Mouse (Mus musculus) heart, adult 9 months (tissue): ENCODE measurements around the gene Gpc6.
A peak's percentile ranks its signal among the peaks of the same experiment; 100 is the strongest.

Experiments
- DNase-seq, 2 experiments: peaks; one replicate each; pipeline ENCODE4 v3.0.0; 2022; ENCODE audit warnings: low spot score in 2 of 2

The Gpc6 gene

GRCm38 (mm10) chr14:117599758-117600157, 674.6 kb downstream of the Gpc6 start:
- no peak for DNase-seq

- DNase-seq: no peak
These were observed 678.7 kb downstream of the Gpc6 start for GRCm38 (mm10) chr14:117603837-117604236.

GRCm38 (mm10) chr14:117605750-117606149, 680.6 kb downstream of the Gpc6 start:
- DNase-seq: no peak

DNA sequence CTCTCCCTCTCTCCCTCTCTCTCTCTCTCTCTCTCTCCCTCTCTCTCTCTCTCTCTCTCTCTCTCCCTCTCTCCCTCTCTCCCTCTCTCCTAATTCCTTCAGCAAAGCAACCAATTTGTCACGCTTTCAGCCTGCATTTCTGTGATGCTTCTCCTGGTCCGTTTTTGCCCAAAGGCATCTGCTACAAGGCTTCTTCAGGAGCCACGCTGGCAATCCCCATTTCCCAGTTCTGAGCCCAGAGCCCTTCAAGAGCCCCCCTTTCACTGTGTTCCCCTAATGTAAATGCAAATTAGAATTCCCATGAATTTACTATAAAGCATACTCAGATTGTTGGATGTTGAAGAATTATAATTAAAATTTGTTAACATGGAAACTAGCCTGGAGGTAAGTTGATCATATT, 686.0 kb downstream of the Gpc6 start:
- no peak for DNase-seq

GRCm38 (mm10) chr14:117625100-117625710, 700.1 kb downstream of the Gpc6 start:
- DNase-seq: peak in 1 of 2 experiments; percentile 2

- no peak for DNase-seq
These were observed 709.3 kb downstream of the Gpc6 start for GRCm38 (mm10) chr14:117634238-117634940.

- DNase-seq: no peak
These were observed 716.7 kb downstream of the Gpc6 start for GRCm38 (mm10) chr14:117641853-117642252.

GRCm38 (mm10) chr14:117643069-117643468, 718.0 kb downstream of the Gpc6 start:
- DNase-seq: no peak

DNA sequence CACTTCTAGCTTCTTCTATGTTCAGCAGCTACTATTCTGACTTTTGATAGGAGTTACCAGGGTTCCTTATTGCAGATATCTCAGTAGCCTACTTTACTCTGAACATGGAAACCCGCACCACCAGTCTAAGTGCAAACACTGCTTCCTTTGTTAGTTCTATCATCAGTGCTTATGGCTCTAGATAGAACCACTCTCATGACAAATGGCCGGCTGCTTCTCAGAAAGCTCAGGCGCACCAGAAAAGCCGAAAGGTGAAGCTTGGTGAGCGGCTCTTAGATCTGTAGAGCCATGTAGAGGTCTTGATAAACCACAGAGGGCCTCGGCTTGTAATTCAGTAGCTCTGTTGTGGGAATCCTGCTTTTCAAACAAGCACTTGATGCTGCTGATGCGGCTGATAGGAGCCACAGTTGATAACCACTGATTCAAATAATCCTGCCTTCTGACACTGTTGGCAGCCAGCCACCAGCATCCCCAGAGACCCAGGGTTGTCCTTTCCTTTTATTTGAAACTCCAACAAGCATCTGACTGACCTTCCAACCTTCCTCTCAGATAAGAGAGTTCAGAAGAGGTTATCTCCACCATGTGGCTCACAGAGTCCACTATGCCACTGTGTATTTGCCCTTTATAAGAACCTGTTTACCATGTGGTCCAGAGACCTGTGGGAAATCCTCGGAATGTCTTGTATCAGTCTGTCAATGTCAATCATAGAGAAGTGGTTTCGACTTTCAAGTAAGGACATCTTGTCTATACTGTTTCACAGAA, 723.3 kb downstream of the Gpc6 start:
- peak; percentile 36 to 41 for DNase-seq

DNA sequence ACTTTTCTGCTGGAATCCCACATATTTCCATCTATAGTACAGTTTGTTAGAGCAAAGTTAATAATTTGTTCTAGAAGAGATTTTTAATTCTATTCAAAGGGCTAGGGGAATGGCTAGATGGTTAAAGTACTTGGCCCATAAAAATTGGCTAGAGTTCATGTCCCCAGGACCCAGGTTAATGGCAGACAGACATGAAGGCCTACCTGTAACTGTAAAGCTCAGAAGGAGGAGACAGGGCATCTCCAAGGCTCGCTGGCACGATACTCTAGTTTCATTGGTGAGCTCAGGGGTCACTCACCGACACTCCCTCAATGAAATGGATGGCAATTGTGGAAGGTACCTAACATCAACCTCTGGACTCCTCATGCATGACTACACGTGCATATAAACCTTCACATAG, 725.0 kb downstream of the Gpc6 start:
- DNase-seq: no peak

- no peak for DNase-seq
These were observed 726.2 kb downstream of the Gpc6 start for GRCm38 (mm10) chr14:117651271-117651670.

DNA sequence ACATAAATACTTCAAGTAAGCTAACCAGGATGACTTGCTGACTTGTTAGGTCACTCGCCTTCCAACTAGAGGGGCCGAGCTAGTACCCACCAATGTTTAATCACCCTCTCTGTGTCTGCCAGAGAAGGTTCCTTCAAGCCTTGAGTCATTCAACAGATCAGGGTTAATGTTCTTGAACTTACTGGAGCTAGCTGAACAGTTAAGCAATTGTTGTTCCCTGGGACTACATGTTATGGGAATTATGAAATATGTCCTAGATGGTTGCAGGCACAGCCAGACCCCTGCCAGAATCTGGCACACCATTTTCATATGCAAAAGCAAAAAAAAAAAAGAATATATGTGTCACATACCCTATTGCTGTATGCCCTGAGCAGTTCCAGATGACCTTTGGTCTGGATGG, 726.8 kb downstream of the Gpc6 start:
- DNase-seq: no peak

DNA sequence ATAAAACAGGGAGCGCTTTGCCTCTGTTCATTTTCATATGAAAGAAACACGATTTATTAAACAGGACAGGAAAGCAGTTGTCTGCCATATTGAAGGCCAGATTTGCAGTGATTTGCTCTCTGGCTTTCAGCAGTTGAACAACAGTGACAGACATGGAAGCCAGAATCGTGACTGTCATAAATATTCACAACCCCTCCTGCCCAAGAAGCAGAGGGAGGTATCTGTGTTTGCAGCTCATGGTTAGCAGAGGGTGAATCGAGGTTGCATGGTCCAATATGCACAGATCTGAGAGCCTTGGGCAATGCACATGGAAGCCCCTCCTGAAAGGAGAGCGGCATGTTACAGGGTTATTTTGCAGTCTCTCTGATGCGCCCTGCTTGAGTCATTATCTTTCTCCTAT, 730.3 kb downstream of the Gpc6 start:
- DNase-seq: no peak

- no peak for DNase-seq
These were observed 734.2 kb downstream of the Gpc6 start for GRCm38 (mm10) chr14:117659198-117659761.

DNA sequence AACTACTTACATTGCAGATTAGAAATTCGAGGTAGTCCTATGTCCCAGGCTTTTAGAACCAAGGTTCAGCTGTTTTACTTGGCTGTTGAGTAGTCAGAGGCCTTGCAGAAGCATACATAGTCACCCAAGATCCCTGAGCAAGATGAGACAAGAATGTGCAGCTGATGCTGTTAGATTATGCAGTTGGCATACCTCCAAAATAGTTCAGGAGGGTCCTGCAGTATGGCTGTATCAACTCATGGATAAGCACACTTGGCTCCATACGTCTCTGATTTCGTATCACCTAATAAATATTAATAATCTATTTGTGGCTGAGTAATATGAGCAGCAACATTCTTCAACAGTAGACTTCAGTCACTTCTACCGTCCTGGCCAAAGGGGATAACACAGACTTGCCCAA, 737.1 kb downstream of the Gpc6 start:
- no peak for DNase-seq

GRCm38 (mm10) chr14:117664796-117665195, 739.7 kb downstream of the Gpc6 start:
- no peak for DNase-seq

DNA sequence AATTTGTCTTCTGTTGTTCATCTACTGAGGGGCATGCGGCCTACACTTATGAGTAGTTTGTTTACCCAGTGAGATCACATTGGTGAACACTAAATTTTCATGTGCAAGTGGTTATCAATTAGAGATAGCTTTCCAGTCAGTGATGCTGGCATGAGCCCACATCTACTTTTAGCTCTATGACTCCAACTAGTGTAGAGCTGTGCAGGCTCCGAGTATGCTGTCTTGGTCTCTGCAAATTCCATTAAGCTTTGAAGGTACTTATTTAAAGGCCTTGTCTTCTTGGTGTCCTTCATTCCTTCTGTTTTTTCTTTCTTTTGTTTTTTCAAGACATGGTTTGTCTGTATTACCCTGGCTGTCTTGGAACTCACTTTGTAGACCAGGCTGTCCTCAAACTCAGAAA, 741.0 kb downstream of the Gpc6 start:
- peak; percentile 3 to 22 for DNase-seq

- no peak for DNase-seq
These were observed 748.4 kb downstream of the Gpc6 start for GRCm38 (mm10) chr14:117673541-117673940.

DNA sequence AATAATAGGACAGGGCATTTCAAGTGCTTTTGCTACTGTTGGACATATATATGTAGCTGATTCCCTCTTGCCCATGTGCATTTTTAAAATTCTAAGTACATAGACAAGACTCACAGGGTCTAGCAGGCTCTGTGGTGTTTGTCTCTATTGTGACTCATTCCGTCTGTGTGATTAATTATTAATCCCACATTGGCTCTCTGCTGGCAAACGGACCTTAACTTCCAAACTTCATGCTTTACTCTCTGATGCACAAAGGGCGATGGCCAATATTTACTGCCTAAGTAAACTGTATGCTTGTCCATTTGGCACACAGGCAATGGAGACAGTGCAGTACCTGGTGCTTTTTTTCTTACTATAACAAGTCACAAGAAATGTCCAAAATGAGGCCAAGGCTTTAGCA, 749.4 kb downstream of the Gpc6 start:
- DNase-seq: no peak

GRCm38 (mm10) chr14:117679926-117680325, 754.8 kb downstream of the Gpc6 start:
- peak; percentile 6 to 9 for DNase-seq

- DNase-seq: peak; percentile 8 to 21
These were observed 756.3 kb downstream of the Gpc6 start for GRCm38 (mm10) chr14:117681321-117681921.

DNA sequence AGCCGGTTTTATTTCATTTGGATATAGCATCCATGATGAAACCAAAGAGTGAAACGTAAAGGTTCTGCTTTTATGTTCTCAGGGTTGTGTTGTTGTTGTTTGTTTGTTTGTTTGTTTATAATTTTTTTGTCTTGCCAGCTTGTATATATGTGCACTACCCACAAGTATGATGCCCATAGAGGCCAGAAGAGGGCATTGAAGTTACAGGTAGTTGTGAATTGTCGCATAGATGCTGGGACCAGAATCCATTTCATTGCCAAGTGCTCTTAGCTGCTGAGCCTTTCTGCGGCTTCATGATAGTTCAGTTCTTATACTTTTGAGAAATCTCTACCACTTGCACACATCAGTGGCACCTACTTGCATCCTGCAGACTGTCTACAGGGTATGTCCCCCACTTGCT, 758.0 kb downstream of the Gpc6 start:
- no peak for DNase-seq
